Mouse (Mus musculus) liver, embryonic 14.5 days (tissue): ENCODE data around the gene Ranbp3l.

Experiments
- CTCF ChIP-seq: IDR thresholded peaks from 2 replicates; pipeline ENCODE4 v1.5.1; 2016; ENCODE audit warnings: antibody characterized with exemption, low read depth, control low read depth
- EP300 ChIP-seq: IDR thresholded peaks from 2 replicates; pipeline ENCODE4 v1.6.1; 2016; ENCODE audit warnings: antibody characterized with exemption, low read depth

DNA sequence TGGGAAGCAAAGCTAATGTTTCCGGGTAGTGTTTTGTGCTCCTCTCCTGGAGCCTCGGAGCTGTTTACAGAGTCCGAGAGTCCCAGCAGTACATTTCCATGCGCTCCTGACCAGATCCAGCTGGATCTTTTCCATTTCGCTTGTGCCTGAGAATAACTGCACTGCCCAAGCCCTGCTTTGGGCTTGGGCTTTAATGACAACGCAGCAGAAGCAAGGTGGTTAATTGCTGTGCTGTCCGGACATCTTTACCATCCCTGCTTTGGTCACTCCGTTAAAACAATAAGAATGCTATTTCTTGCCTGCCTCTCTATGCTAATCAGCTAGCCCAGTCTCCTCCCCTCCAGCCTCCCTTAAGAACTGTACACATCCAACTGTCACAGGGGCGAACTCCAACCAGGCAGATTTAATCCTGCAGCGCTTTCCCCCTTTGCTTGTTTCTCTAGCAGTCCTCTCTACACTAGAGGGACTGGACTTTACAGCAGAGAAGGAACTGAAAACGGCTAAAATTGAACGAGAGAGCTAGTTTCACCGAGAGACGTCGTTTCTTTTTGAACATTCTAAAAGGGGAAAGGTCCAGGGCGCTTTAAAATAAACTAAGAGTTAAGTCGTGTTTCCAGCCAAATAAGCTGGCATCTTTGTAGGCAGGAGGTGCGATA lies at the start of gene Ranbp3l:
- TF ChIP-seq CTCF (no peak), EP300 (no peak)
